Mouse (Mus musculus) megakaryocyte, adult 5-6 weeks (primary cell): ENCODE measurements around the gene Vezt. TPM values are rescaled to one million over a fixed set of nuclear protein-coding genes. Genes with fewer than 3 reads are reported as not detected.
A peak's percentile ranks its signal among the peaks of the same experiment; 100 is the strongest.

Experiments used
- ATAC-seq: 2 replicates; pipeline ENCODE4 v1.8.0; 2016; ENCODE audit warnings: mild to moderate bottlenecking, inconsistent platforms; ENCODE audit not compliant: poor library complexity, severe bottlenecking
- total RNA-seq, 2 experiments: library from RNA; stranded (forward) in 1 of 2; stranded (reverse) in 1 of 2; fragments of 153-499, 151-499 nt in 1 of 2; fragments of 221-1000, 200-1000 nt in 1 of 2; gene quantifications; 2 replicates each; pipeline versions ENCODE4 v1.2.3 to v1.2.4; 2015 to 2017

Gene Vezt
- total RNA-seq (2015) (3.8 and 5.0 TPM in 2 replicates), total RNA-seq (2017) (6.6 and 7.7 TPM in 2 replicates)

DNA sequence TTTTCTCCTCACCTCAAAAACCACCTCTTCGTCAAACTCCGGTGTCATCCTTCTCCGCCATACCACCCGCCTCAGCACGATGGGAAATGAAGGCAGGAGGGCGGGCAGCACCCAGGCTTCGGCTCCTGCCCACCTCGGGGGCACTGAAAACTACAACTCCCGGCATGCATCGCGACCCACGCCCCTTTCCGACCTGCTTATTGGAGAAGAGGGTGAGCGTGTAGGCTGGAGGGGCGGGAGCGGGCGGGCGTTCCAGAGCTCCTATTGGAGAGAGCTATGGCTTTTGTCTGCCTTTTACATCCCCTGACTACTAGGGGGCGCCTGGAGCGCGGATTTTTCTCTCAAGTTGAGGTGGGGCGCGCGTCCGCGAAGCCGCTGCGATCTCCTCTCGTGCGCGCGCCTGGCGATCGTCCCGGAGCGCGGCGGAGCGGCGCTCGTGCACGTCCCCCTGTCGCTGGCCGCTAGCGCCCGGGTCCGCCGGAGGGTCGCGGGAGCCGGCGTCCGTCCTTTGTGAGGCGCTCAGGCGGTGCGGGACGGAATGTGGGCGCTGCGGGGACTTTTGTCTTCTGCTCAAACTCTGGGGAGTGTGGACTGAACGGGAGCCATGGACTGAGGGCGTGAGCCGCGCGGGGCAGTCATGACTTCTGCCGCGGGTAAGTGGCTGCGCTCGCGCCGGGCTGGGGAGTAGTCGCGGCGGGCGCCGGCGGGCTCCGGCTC lies at the start of gene Vezt, which contains the start of gene Fgd6:
Gene Vezt, minus strand, starts transcription at position 160 of the 717 bp plus-strand sequence.
Gene Fgd6, plus strand, starts transcription at position 344 of the 717 bp plus-strand sequence.
- peak; percentile 88 for ATAC-seq

DNA sequence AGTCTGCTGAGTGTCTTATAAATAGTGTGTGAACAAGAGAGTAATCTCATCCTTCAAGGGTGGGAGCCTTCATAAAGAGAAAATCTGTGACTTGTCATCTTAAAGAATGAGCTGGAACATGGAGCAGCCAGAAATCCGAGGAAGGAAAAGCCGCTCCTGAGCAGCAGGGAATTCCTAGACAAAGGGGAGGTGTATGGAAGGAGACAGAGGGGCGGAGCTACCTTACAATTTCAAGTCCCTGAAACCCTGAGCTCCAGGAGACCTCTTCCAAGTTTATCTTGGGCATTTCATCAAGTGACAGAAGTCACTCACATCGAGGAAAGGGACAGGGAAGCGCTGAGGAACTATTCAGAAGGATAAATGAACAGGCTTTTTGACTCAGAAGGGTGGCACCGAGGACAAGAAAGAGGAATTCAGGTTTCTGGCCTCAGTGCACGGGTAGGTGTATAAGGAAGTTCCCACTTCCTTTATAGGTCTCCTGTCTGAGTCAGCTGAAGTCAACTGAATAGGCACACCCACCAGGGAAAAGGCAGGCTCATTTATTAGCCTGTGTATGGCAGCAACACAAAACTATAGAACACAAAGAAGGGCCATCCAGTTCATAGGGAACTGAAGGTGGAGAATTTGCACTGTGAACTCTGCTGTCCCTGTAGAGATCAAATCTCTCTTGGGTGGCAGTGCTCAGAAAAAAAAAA lies 46.6 kb upstream of the Vezt start:
- peak; percentile 91 for ATAC-seq

DNA sequence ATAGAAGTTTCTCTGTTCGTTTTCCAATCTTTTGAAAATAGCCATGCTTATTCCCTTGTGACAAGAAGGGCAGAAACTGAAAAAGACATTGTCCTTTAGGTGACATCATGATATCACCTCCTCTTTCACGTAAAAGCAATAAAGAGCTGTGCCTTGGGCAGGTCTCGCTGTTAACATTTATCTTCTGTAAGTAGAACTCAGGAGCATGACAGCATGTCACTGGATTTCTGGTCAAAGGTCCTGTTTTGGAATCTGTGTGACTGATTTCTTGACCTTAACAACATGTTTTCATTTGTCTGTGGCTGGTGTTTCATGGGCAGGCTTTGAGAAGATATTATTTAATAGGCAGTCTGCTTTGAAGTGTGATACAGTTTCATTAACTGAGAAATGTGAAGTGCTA lies 45.1 kb upstream of the Vezt start:
- no peak for ATAC-seq

DNA sequence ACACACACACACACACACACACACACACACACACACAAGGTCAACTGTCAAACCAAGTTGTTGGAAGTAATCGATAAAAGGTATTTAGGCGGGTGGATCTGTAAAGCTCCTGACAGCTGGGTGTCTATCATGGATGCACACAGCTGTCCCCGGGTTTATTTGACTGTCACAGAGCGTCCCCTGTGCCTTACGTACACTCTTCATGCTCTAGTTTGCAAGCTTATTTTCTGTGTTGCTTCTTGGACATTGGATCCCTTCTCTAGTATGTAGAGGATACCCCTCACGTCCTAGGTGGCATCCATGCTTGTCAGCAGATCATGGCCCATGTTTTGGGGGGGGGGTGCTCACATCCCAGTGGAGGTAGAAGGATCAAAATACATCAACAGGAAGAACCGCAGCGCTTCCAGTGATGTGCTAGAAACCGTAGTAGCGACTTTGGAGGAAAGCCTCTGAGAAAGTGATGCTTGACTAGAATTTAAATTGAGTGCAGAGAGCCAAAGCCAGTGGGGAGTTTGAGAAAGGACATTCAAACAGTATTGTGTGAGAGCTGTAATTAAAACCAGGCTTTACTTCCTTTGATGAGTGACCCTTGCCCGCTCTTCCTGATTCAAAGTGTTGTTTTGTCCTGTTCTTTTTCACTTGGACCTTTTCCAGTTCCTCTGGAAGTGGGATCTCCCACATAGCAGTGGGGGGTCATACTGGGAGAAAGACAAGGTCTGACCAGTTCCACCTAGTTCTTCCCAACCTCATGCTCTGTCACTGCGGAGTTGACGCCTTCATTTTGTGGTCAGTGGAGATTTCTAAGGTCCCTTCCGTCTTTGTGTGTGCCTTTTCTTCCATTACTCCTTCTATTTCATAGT lies 41.6 kb upstream of the Vezt start:
- no peak for ATAC-seq

DNA sequence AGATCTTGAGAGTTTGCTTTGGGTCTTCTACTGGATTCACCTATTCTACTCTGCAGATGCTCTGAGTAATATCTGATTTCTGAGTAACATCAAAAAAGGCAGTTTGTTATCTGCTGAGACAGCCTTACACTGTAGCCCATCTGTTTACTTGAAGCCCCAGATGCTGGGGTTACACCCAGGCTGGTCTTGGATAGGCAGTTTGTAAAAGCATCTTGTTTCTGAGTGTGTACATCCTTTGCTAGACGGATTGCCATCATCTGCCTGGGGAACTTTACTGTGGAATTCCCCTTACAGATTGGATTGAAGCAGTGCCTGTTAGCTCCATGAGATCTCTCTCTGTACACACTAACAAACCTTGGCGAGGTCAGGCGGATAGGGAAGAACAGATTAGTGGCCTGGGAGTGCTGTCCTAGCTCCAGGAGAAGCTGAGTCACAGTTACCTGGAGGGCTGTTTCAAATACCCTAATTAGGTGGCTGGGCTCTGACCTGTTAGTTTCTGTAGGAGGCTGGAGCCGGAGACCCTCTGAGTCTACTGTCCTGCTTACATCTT lies 37.4 kb upstream of the Vezt start:
- no peak for ATAC-seq

DNA sequence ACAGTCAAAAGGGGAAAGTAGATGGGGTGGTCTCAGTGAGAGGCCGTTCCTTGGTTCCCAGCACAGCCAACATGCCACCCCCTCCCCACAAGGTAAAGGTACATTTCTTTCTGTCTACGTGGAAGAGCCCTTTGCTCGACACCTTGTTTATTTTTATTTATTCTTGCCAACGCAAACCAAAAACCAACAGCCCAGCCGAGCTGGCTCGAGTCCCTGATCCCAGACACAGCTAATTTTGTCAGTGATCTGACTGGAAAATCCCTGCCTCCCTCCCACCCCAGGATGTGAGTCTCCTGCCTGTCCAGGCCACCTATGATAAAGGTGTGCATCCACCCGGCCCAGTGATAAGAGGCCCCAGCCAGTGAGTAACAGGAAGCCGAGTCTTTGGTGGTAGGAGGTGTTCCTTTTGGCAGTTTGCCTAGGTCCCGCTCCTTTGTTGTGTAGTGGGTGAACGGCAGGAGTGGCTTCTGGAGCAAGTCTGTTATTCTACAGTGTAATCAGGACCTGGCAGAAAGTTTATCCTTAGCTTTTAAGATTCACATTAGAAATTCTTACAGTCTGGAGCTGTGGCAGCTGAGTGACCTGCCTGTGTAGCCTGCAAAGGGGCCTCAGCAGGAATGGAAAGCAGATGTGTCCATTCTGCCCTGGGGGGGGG lies 36.8 kb upstream of the Vezt start:
- peak; percentile 47; the same call in 1 of the 2 replicates for ATAC-seq

DNA sequence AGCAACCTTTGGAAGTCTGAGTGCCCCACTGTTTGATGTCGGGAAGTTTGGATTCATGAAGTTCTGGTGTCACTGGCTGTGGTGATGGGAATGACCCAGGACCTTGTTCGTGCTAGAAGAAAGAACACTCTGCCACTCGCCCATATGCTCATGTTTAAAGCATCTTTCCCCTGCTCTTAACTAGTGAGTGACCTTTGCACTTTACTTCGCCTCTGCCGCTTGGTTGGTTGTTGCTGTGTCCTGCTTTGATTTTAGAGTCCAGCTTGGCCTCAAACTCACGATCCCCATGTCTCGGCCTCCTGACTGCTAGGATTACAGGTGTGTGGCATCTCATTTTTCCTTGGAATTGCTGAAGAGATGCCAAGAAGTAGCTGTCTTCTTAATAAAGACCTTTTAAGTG lies 36.0 kb upstream of the Vezt start:
- no peak for ATAC-seq

DNA sequence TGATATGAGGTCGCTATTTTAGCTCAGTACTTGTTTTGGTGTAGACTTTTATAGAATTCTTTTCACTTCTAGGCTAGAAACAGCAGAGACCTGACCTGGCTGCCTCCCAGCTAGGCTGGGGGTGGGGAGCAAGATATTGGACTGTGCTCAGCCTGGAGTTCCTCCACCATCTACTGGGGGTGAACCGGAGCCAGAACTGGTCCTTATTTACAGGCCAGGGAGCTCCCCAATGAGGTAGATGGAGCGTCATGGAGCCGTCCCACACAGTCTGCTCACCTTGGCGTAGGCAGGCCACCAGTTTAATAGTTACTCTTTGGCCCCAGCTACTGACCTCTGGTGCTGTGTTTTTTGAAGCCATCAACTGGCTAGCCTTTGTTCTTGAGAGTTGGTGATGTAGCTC lies 33.1 kb upstream of the Vezt start:
- ATAC-seq: no peak

DNA sequence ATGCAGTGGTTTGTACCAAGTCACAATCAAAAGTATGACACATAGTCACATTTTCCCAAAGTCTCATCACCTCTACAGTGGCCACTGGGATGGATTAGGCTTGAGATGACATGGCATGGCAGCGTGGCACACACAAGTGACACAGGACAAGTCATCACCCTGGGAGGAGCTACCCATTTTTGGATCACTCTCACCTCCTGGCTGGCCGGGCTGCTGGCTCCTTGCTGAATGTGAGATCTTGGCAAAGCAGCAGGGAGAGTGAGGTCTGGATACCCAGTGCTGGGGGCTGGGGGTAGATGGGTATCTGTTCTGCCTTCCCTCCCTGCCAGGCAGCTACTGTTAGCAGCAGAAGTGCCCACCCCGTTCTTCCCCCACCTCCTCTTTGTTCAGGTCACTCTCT lies 31.3 kb upstream of the Vezt start:
- no peak for ATAC-seq

DNA sequence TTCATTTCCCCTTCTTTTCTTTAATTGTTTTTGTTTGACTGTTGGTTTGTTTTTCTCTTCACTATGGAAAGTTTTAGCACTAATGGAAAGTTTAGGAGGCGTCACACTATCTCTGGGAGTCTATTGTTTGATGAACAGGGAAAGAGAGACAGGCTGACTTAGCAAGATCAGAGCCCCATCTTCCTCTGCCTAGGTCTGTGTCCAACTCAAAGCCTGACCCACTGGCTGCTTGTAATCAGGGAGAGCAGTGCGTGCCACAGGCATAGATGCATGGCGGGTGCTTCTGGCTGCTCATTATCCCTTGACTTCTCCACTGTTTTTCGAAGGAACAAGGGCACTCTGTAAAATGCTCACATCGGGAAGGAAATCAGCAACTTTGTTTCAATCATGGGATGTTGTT lies 26.7 kb upstream of the Vezt start:
- no peak for ATAC-seq

DNA sequence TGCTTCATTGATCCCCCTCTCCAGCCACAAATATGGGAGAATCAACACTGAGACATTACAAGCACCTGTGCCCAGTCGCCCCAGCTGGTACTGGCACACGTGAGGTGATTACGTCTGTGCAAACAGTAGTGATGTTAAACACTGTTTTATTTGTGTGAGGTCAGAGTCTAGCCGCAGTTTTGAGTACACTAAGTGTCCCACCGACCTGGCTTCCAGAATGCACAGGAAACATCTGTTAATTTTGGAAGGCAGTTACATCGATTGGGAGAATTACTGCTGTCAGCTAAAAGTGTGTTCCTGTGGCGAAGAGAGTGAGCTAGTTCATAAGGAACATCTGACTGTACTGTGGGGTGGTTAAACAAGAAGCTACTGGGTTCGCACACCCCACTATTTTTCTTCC lies 24.6 kb upstream of the Vezt start:
- ATAC-seq: no peak

DNA sequence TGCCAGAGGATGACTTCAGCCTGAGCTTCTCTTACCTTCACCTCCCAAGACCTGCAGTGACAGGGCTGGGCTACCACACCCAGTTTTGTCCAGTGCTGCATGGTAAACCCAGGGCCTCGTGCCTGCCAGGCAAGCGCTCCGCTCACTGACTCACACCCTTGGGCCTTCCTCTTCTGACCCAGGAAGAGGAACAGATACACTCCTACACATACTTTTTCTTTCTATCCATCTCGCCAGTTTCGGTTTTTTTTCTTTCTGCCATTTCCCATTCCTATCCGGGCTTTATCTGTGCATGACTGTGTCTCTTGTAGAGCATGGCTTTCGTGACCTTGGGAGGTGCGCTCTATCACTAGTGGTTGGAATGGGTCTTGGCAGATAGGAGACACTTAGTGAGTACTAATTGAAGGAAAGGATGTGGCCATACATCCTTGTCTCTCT lies 24.0 kb upstream of the Vezt start:
- peak; percentile 89 for ATAC-seq

DNA sequence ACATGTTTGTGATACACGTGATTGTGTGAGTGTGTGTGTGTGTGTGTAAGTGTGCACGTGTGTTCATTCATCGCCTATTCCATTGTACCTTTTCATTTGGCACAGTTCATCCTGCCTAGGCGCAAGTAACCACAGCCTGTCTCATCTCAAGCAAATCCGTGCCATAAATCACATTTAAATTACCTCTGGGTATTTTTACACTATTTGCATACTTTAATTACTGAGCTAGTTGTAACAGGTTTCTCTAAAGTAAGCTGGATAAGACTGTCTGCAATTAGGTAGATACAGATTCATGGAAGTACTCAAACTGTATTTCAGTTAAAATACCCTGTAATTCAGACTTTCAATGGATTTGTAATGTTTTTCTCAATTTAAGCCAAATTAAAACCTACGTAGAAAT lies 20.9 kb upstream of the Vezt start:
- no peak for ATAC-seq

DNA sequence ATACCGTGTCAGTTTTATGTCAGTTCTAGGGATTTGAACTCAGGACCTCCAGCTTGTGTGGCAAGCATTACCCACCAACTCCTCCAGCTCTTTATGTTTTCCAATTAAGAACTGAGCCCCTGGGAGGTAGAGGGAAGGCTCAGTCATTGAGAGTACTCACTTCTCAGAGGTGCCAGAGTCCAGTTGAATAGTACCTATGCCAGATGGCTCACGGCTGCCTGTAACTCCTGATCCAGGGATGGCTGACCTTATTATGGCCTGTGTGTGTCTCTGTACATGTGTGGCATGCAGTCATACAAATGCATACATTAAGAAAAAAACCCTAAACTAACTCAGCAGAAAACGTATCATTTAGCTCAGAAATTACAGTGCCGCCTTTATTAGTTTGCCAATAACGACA lies 15.1 kb upstream of the Vezt start:
- no peak for ATAC-seq

DNA sequence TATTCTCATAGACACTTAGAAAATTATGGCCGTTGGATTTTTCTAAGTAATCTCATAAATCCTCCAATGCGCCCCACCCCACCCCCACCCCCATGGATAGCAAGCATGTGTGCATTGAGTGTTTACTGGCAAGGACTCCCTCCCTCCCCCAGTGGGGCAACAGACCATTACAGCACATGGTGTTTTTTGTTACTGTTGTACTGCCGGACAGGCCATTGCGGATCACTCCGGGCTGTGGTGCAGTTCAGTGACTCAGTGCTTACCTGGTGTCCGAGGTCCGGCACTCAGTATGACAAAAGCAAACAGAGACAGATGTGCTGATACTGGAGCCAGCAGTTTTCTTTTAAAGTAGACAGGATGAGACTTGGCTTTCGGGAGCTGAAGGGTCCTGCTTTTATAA lies 13.5 kb upstream of the Vezt start:
- no peak for ATAC-seq

DNA sequence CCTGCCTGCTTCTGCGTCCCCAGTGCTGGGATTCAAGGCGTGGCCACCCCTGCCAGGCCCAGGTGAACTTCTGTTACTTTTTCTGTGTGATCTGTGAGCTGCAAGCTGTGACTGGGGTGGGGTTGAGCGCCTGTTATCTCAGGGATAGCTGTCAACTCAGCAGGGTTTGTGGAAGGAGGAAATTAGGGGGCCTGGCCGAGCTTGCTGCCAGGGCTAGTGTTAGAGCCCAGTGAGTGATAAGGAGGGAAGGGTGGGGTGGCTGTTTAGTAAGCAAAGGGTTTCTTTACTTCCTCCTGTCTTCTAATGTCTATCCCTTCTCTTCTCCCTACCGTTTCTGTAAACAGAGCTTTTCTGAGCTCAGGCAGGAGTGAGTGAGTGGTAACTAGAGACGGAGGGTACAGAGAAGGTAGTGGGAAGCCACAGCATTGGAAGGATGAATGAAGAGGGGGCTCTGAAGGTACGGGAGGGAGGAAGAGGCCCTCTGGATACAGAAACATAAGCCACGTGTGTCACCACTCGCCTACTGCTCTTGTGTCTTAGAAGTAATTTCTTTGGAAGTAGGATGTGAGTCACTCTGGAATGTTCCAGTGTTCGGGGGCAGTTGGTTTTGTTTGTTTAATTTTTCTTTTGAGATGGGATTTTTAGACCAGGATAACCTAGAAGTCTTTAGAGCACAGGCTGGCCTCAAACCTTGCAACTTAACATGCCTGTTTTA lies 12.4 kb upstream of the Vezt start:
- ATAC-seq: peak; percentile 74

DNA sequence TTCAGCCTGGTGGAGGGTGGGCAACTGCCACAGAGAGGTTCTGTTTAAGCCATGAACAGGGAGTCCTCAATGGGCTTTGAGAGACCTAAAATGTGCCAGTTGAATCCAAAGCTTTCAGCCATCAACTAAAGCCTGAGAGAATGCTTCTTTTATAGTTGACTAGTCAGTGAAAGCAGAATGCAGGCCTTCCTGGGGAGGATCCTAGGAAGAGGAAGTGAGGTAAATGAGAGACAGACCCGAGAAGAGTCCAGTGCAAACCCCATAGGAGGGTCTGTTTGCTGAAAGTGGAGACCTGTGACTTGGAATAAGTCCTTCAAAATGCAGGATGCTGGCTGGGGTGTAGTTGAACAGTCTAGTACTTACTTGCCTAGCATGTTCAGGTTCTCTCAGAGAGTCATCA lies 11.4 kb upstream of the Vezt start:
- peak; percentile 38; the same call in 1 of the 2 replicates for ATAC-seq

DNA sequence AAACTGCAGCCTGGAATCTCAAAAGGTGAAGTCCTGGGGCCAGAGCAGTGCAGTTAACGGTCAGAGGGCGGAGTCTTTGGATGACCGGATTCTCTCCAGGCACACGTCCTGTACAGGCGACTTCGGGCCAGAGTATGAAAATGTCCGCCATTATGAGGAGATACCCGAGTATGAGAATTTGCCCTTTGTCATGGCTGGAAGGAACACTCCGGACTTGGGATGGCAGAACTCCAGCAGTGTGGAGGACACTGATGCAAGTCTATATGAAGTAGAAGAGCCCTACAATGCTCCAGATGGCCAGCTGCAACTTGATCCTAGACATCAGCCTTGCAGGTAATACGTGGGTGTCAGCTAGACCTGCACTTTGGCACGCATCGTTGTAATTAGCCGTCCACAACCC lies 9.7 kb upstream of the Vezt start:
- ATAC-seq: no peak

DNA sequence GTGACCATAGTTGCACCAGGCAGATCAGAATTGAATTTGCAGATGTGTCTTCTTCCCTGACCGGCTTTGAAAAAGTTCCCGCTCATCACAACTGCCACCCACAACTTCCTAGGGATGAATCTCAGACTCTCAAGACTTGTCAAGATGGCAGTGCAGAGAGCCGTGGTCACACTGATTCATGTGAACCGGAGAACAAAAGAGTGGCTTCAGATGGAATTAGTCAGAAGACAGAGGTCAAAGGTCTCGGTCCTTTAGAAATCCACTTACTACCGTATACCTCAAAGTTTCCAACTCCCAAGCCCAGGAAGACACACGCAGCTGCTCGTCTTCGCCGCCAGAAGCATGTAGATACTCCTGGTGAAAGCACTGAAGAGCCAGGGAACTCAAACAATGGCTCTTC lies 8.3 kb upstream of the Vezt start:
- ATAC-seq: no peak
